Mouse (Mus musculus): ENCODE results near the gene Lpar3.

The Lpar3 gene

DNA sequence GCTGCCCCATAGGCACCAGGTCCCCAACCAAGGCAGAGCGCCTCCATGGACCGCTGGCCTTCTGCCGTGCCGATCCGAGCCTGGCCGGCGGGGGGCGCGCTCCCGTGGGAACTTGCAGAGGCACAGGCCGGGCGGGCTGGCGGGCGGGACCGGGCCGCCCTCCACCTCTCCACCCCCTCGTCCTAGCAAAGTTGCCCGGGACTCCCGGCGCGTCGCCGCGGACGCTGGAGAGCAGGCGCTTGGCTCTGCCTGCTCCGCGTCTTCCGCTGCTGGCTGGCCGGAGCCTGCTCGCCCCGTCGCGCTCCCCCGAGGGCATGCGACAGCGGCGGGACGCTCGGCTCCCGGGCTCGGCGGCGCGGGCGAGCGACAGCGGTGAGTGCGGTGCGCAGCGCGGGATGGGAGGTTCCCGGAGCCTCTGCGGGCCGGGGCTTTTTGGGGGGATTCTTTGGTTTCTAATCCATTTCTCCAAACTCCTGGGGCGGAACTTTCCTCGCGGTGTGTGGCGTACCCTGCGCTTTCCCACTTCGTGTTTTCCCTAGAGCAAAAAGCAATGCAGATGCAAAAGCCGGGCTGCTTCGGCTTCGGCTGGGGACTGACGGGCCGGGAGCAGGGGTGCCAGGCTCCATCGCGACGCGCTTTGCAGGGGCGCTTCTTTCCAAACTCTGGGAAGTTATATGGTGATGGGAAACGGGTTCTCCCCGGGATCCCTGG, at the start of gene Lpar3:
Gene Lpar3 (plus strand): TSS at position 188 of the 711 bp plus-strand sequence.
- in situ Hi-C loops (cut with MboI, MseI) = no loop called here

DNA sequence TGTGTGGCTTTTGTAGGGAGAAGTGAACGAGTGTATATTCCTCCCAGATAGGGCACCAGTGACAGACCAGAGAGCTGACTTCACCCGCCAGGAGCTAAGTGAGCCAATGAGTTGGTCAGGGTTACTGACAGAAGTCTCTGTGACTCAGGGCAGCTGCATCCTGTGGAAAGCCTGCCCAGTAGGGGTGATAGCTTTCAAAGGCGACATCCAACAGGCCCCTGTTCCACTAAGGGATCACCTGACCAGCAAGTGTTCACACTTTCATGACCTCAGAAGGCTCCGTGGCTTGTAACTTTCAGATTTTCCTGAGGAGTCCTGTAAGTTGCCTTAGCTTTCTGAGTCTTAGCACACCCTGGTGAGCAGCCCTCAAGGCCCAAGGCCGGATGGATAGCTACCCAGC, 47.7 kb upstream of the Lpar3 start:
- in situ Hi-C loops (cut with MboI, MseI) = loop anchor here (25.0 kb wide), 1 partner anchor 586 kb away; the partner anchor contains the start of gene Znhit6

DNA sequence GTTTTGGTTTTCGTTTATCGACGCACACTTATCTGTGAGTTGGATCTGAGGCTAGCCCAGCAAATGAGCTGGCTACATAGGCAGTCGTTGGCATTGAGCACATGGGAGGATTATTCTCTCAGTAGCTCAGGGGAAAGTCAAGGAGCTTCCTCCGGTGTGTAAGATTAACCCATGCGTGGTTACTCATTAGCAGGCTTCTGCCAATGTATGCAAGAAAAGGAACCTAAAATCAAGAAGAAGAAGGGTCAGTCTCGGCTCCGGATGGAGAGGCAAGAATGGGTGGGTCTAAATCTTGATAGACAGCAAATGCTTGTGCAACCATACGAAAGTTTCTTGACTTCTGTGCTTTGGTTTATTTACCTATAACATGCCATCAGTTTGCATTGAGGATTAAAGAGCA, 46.5 kb upstream of the Lpar3 start:
- in situ Hi-C loops (cut with MboI, MseI) = loop anchor here (25.0 kb wide), 1 partner anchor 587 kb away; the partner anchor contains the start of gene Znhit6

DNA sequence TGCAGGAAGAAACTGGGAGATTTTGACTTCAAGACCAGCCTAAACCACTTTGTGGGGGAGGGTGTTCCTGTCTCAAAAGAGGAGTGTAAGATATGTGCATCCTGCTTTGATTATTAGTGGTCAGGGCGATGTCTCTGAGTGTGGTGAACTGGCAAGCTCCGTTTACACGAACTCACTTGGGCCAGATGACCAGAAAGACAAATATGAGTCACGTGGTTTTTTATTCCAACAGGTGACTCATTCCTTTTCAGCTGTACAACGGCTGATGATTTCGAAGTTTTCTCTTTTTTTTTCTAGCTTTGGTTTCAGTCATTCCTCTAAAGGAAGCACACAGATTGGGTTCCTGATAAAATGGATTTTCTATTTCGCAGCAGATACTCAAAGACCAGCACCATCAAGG, 43.5 kb upstream of the Lpar3 start:
- in situ Hi-C loops (cut with MboI, MseI) = loop anchor here (5.0 kb wide), 2 partner anchors 120 to 225 kb away; no protein-coding TSS in a partner anchor

DNA sequence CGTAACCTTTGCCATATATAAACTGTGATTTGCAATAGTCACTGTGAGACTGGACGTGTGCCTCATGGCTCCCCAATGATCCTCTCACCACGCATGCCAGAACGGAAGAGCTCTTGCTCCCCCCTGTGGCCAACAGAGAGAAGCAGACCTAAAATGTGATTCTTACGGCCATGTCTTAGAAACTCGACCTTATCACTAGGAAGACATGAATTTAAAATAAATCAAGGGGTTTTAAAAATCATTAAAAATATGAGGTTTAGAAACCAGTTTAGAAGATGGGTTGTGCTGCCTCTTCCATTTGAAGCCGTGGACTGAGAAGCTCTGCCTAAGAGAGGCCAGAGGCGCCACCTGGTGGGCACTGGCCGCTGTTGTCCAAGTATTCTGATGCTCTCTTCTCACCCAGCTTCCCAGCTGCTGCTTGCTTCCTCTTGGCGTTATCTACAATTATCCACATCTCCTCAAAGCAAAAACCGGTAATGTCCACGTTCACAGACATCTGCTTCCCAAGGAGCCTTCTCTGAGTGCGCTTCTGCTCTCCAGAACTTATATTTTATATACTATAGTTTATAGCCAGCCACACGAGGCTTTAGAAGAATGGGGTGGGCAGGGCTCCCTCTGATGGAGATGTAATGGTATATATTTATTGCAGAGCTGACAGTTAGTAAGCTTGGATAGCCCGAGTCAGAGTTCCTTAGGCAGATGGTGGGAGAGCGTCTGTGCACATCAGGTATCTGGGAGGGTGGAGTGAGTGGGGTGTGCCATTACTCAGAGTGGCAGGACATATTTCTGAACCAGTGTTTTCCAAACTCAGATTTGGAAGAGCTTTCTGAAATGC, 42.8 kb upstream of the Lpar3 start:
- in situ Hi-C loops (cut with MboI, MseI) = loop anchor here (5.0 kb wide), 2 partner anchors 121 to 226 kb away; no protein-coding TSS in a partner anchor

DNA sequence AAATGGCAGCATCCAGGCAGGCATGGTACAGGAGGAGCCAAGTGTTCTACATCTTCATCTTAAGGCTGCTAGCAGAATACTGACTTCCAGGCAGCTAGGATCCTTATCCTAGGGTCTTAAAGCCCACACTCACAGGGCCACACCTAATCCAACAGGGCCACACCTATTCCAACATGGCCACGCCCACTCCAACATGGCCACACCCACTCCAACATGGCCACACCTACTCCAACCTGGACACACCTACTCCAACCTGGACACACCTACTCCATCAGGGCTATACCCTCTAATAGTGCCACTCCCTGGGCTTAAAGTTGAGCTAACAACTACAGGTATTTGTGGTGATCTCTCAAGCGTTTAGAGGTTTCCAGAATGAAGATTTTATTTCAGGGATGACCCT, 40.4 kb upstream of the Lpar3 start:
- in situ Hi-C loops (cut with MboI, MseI) = loop anchor here (5.0 kb wide), 2 partner anchors 107 to 167 kb away; no protein-coding TSS in a partner anchor

DNA sequence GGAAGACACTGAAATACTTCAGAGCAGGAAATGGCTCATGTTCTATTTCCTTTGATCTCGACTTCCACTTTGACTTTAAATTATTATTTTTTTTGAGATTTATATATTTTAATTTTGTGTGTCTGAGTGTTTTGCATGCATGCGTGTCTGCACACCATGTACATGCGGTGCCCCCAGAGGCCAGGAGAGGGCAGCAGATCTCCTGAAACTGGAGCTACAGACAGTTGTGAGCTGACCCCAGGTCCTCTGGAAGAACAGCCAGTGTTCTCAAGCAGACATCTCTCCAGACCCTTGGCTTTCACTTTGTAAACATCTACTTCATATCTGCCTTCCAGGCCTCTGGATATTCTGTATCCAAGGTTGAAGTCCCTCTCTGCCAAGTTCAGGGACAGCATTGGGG, 39.8 kb upstream of the Lpar3 start:
- in situ Hi-C loops (cut with MboI, MseI) = loop anchor here (5.0 kb wide), 2 partner anchors 106 to 166 kb away; no protein-coding TSS in a partner anchor

DNA sequence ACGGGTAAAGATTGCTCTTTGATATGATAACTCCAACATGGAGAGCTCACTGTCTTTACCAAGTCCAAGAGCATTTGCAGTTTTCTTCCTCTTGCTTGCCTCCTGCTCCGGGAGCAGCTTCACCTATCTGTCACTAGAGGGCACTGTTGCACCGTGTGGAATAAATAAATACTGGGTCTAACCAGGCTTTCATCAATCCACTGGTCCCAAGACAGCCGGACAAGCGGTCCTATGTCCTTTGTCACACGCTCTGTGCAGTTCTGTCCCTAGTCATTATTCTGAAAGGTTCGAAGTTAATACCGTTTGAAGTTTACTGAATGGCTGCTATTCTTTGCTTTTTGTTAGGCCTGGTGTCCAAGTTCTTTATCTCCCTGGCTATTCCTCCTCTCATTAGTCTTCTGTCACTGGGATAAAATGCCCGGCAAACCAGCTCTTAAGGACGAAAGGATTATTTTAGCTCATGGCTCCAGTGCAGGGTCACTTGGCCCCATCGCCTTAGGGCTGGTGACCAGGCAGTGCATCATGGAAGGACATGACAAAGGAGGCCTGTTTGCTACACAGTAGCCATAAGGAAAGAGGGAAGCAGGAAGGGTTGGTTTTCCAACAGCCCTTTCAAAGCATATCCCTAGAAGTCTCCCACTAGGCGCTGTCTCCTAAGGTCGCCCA, 35.6 kb upstream of the Lpar3 start:
- in situ Hi-C loops (cut with MboI, MseI) = loop anchor here (5.0 kb wide), 2 partner anchors 102 to 162 kb away; no protein-coding TSS in a partner anchor

DNA sequence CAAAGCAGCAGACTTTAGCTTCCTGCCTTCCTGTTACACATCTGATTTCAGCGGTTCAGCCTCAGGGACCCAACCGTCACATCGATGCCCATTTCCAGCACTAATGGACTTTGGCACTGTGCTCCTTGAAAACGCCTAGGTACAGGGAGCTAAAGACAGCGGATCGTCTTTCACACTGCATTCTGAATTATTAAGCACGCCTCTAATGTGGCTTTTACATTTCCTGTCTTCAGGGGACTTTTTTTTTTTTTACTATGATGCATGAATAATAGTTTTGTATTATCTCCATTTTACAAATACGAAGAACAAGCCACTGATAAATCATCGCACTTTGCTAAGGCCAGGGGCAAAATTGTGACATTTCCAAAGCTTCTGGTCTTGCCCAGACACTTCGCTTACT, 34.7 kb upstream of the Lpar3 start:
- in situ Hi-C loops (cut with MboI, MseI) = no loop called here

DNA sequence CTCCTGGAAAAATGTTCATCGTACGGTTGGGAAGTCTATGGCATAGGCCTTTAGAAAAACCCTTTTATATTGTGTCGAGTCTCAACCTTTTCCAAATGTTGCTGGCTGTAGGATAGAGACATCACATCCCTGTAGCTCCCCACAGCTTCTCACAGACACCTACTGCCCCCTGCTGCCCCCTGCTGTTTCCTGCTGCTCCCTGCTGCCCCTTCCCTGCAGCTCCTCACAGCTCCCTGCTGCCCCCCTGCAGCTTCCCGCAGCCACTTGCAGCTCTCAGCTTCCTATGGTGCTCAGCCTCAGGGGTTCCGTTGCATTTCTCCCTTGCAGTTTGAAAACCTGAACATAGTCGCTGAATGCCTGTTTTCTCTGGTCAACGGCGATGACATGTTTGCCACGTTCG, 30.8 kb upstream of the Lpar3 start:
- in situ Hi-C loops (cut with MboI, MseI) = no loop called here

DNA sequence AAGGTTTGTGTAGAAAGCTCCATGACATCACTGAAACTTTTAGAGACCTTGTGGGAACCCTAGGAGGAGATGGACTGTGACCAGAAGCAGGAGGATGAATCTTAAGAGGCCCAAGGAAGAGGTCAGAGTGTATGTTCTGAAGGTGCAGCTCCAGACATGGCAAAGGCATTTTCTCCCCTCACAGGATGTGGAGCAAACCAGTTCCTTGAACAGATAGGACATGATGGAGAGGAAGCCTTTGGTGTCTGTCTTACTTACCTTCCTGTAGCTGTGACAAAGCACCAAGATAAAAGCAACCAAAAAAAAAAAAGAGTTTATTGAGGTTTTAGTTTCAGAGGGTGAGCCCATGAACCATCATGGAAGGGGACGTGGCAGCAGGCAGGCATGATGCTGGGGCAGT, 28.3 kb upstream of the Lpar3 start:
- in situ Hi-C loops (cut with MboI, MseI) = no loop called here

DNA sequence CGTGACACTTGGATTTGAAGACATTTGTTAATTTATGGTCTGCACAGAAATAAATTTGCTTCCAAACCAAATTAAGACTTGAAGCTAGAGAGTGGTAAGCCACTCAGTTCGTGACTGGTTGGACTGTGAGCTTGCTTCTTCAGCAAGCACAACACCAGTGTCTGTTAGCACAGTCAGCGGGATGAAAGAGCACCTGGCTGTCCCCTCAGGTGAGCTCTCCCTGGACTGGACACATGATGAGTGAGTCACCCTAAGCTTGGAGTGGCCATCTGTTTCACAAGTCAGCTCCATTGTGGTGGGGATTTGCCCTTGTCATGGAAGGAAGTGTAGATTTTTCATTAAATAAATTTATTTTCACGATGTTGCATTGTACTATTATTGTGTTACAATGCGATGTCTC, 25.6 kb upstream of the Lpar3 start:
- in situ Hi-C loops (cut with MboI, MseI) = no loop called here

DNA sequence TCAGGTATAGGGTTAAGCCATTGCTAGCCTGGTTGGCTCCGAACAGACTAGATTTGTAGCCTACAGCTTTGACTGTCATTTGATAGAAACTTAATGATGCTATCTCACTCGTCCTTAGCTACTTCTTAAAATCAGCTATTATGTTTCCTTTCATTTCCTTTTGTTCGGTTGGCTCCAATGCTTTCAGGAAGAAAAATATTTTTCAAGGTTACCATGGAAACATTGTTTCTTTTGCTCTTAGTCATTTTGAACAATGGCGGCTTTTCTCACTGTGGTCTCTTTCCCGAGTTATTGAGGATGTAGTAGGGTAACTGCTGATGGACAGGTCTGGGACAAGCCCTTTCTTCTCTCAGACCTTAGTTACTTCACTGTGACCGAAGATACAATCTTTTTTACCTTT, 24.5 kb upstream of the Lpar3 start:
- in situ Hi-C loops (cut with MboI, MseI) = no loop called here

DNA sequence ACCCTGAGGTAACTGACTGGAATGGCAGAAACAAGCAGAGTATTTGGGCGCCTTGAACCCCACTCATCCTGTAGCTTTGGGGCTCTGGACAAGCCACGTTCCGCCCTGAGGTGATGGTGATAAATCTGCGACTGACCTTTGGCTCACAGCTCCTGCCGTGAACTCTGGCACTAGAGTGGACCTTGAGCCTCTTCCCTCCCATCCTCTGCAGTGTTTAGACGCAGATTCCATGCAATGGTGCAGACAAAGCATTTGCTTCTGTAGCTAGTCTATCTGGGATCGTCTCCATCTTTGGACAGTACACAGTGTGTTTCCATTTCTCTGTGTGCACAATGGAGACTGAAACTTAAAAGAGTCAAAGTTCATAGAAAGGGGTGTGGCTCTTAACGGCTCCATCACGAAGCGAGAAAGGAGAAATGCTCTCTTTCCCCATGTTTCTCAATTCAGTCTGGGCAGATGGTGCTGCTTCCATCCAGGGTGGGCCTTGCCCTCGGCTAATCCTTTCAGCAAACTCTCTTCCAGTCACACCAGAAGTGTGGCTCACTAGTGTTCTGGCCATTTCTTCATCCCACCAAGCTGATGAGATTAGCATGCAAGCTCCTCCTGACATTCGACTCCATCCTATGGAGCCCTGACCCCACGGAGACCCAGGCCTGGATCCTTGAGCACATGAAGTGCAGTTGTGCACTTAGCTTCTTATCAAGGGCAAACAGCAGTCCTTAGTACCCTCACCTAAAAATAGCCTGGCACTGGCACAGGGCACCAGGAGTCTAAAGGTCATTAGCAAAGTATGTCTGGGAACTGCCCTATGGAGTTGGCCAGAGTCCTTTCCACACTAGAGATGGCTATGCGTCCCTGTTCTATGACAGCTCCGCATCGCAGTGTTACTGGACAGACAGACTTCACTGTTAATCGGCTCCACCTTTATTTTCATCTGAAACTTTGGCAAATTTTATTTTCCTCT, 23.7 kb upstream of the Lpar3 start:
- in situ Hi-C loops (cut with MboI, MseI) = no loop called here

DNA sequence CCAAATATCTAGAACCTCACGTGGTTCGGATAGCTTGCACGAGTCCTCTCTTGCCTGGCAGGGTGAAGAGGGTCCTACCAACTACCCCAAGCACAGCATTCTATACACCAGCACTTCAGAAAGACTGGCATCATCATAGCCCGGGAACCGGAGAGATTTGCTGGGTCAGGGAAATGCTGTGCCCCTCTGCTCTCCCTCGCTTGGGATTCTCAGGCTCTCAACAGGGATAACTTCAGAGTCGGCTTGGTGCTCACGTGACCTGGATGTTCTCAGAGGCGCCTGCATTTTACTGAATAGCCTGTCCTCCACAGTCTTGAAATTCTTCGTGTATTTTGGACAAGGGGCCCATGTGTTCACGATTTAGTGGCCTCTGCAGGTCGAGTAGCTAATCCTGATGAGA, 23.0 kb upstream of the Lpar3 start:
- in situ Hi-C loops (cut with MboI, MseI) = no loop called here

DNA sequence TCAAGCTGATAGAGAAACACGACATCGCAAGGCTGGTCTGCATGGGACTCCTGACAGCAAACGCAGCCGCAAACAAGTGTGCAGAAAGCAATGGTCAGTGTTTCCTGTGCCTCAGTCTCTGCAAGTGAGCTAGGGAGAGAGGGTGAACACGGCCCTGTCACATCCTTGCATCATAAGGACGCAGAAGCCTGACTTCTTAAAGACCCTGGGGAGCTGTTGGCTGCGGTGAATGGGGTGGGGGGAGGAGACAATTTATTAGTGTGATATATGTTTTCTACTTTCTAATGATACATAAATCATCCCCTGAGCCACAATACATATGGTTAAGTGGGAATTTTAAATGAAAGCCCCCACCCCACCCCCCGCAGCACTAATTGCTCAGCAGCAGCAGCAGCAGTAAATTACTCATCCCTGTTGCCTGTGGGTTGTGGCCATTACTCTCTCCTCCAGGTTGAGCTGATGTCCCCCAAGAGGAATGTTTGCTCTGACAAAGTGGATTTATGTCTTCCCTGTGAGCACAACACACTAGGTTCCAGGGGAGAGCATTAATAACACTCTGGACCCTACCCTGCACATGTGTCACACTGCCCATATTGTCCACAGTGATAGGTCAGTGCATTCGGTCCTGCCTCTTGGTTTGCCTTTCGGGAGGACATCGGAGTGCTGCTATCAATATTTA, 21.8 kb upstream of the Lpar3 start:
- in situ Hi-C loops (cut with MboI, MseI) = no loop called here

DNA sequence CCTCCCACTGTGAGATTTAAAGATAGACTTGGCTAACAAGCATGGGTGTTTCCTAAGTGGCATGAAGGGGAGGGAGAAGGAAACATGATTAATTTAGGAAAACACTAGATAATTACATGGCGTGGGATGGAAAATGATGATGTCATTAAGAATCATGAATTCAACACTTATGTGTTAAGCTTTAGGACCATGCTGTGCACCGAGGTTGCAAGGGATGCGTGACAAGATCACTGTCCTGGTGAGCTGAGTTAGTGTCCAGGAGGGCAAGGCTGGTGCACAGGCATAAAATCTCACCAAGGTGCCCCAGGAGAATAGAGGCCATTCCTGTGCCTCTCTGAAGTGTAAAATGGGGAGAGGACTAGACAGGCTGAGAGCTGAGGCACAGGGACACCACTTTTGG, 21.3 kb upstream of the Lpar3 start:
- in situ Hi-C loops (cut with MboI, MseI) = no loop called here

DNA sequence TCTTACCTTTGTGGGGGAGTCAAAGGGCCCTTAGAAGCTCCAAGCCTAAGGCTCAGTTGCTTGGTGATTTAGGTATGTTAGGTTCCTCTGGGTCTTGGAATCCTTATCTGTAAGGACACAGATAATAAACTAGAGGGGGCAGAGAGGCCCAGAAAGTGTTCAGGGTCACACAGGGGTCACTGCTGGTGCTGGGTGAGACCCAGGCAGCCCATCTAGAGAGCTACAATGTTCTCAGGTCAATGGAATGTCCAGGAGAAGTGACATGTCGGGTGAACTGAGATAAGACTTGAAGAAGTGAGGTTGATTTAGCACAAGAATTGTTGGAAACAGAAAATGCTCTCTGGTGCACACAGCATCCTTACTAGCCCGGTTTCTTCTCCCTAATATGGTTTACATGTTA, 16.4 kb upstream of the Lpar3 start:
- in situ Hi-C loops (cut with MboI, MseI) = no loop called here

DNA sequence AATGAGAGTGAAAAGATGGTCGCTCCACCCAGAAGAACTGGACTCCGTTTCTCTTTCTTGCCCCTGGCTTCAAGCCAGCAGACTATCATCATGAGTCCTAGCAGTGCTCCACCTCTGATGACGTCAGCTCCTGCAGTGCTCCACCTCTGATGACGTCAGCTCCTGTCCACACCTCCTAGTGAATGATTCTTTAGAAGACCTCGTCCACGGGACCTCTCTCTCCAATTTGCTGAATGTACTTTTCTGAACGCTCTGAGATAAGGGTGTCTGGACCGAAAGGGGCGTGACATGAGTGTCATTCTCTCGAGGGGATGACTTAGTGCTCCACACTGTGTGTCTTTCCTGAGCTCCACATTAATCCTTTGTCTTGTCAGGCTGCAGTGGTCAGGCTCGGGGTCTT, 15.5 kb upstream of the Lpar3 start:
- in situ Hi-C loops (cut with MboI, MseI) = no loop called here

DNA sequence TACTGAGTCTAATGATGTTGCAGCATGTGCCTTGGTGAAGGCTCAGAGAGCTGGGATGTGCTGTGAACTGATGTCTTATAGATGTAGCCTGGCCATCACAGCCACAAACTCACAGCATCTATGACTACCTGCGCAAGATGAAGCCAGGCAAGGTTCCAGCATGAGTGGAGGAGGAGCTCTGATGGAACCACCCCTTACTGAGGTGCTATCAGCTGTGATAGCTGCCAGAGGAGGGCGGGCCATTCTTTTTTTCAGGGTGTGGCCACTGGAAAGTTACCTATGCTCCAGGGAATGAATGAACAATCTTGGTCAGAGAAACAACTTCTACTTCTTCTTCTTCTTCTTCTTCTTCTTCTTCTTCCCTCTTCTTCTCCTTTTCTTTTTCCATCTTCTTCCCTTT, 14.1 kb upstream of the Lpar3 start:
- in situ Hi-C loops (cut with MboI, MseI) = no loop called here
